Mouse (Mus musculus) bone marrow macrophage, adult 2 months (primary cell): ENCODE data around the gene Jkamp.

ENCODE experiments used
- CTCF ChIP-seq: IDR thresholded peaks from 2 replicates; pipeline ENCODE4 v1.5.1; 2012; ENCODE audit warnings: low read depth, mild to moderate bottlenecking, low read length, moderate library complexity
- POLR2A ChIP-seq: IDR thresholded peaks from 2 replicates; pipeline ENCODE4 v1.6.1; 2012; ENCODE audit warnings: mild to moderate bottlenecking, low read depth, low read length, borderline replicate concordance

DNA sequence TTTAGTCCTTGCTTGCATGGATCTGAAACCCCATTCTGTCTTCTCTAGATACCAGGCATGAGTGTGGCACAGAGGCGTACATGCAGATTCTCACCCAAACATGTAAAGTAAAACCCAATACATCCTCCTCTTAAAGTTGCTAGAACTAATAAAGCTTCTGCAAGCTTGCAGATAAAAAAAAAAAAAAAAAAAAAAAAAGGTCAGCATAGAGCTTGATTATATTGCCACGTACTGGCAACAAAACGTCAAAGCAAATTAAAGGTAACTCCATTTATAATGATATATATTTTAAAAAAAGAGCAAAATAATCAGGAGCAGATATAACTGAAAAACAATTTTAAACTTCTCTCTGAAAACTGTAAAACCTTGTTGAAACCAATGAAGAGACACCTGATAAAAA is 44.2 kb upstream of the Jkamp start:
- TF ChIP-seq CTCF = no peak
- TF ChIP-seq POLR2A = no peak
